Mouse (Mus musculus): ENCODE data around the gene Ptrh2. TPM values are rescaled to one million over a fixed set of nuclear protein-coding genes. Genes with fewer than 3 reads are reported as not detected.

Ptrh2 gene
- polyA plus RNA-seq, 1 experiment from 2014 or later = 19.4 TPM

DNA sequence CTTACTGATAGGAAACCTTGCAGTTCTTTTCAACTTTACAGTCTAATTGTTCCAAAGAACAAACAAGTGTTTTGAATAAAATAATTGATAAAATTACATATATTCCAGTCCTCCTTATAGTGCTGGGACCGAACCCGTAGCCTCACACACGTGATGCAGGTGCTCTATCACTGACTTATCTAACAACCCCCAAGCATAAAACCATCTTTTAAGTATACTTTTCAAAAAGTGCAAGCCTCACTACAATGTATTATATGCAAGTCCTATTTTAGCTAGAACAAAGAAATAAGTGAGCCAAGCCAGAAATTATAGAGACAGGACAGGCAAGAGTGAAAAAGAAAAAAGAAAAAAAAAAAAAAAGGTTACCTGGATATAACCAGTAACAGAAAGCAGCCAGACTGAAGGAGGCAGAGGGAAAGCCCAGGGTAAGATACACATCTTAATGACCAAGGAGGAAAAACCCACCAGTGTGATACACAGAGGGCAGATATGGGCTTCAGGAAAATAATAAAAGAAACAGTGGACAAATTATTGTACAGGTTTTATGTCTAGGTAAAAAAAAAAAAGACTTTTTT lies 36.8 kb upstream of the Ptrh2 start:
- Histone ChIP-seq H3K4me1 (replicated peaks; ENCODE audit: control insufficient read depth, insufficient read depth) (no peaks in the 10 kb centered on the region), H3K27ac (replicated peaks) (peak overlapping the region; percentile 61), H3K9me3 (ENCODE audit: control insufficient read depth, low read length) (no peaks in the 10 kb centered on the region), H3K36me3 (ENCODE audit: control insufficient read depth, insufficient read depth, low read length) (no peaks in the 10 kb centered on the region), H3K27me3 (ENCODE audit: control insufficient read depth, insufficient read depth, low read length) (no peaks in the 10 kb centered on the region), H3K4me3 (ENCODE audit: low read depth, low read length) (no peak overlapping the region), H3K9ac (ENCODE audit: low read length) (no peak overlapping the region), H3K4me2 (replicated peaks; ENCODE audit: low read depth) (no peak overlapping the region)
- 77% methylated on average over 3 of the region's 3 CpGs for WGBS
- TF ChIP-seq EP300 (optimal IDR thresholded peaks at IDR 0.05) (no peak), CTCF (IDR thresholded peaks at IDR 0.05; ENCODE audit: low read depth) (no peak)
- ATAC-seq (ENCODE audit: low FRiP score, low TSS enrichment) = no peak
- no peak for DNase-seq (ENCODE audit: low spot score)

DNA sequence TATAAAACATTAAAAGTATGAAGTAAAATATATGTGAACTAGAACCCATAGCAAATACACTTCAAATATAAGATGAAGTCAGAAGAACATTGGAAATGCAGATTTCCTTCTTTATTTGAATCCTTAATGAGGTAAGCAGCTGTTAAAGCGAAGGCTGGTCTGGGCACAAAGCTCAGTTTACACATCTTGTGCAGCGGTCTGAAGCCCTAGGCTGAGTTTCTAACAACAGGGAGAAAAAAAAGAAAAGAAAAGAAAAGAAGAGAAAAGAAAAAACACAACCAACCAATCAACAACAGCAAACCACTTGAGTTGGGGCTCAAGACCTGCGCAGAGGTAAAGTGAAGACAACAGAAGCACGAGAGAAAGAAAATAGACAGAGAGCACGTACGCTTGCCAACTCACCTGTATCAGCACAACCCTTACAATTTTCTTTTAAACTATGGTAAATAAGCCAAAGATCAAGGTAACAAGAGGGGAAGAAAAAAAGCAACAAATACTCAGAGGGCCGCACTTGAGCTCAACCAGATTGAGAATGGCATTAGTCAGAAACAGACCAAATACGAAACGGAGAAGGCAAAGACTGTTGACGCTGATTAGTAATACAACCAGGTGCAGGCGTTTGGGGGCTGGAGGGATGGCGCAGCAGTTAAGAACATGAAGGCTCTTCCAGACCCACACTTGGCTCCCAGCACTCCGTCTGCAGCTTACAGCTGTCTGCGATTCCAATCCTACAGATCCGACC lies 35.9 kb upstream of the Ptrh2 start:
- DNase-seq (ENCODE audit: low spot score) (no peak), ATAC-seq (ENCODE audit: low FRiP score, low TSS enrichment) (no peak)
- H3K27ac ChIP-seq (replicated peaks) = no peak overlapping the region
- no peak overlapping the region for H3K4me2 ChIP-seq (replicated peaks; ENCODE audit: low read depth)
- TF ChIP-seq CTCF (IDR thresholded peaks at IDR 0.05; ENCODE audit: low read depth) = no peak
- no peak overlapping the region for H3K4me3 ChIP-seq (ENCODE audit: low read depth, low read length)
- 0 out of 2 replicates have a peak, but pooled peaks cover 3% of the 10 kb centered on the region for H3K4me1 ChIP-seq (replicated peaks; ENCODE audit: control insufficient read depth, insufficient read depth)
- no peaks in the 10 kb centered on the region for H3K27me3 ChIP-seq (ENCODE audit: control insufficient read depth, insufficient read depth, low read length)
- H3K36me3 ChIP-seq (ENCODE audit: control insufficient read depth, insufficient read depth, low read length) = no peaks in the 10 kb centered on the region
- H3K9me3 ChIP-seq (ENCODE audit: control insufficient read depth, low read length) = no peaks in the 10 kb centered on the region
- WGBS = 82% methylated on average over 15 of the region's 15 CpGs
- no peak overlapping the region for H3K9ac ChIP-seq (ENCODE audit: low read length)

GRCm38 (mm10) chr11:86649542-86649941 lies 34.2 kb upstream of the Ptrh2 start:
- Histone ChIP-seq H3K9me3 (ENCODE audit: control insufficient read depth, low read length) (no peaks in the 10 kb centered on the region), H3K27me3 (ENCODE audit: control insufficient read depth, insufficient read depth, low read length) (no peaks in the 10 kb centered on the region), H3K36me3 (ENCODE audit: control insufficient read depth, insufficient read depth, low read length) (no peaks in the 10 kb centered on the region), H3K4me2 (replicated peaks; ENCODE audit: low read depth) (no peak overlapping the region), H3K4me1 (replicated peaks; ENCODE audit: control insufficient read depth, insufficient read depth) (0 out of 2 replicates have a peak, but pooled peaks cover 3% of the 10 kb centered on the region), H3K9ac (ENCODE audit: low read length) (no peak overlapping the region), H3K4me3 (ENCODE audit: low read depth, low read length) (no peak overlapping the region), H3K27ac (replicated peaks) (no peak overlapping the region)
- TF ChIP-seq CTCF (IDR thresholded peaks at IDR 0.05; ENCODE audit: low read depth) (no peak), EP300 (optimal IDR thresholded peaks at IDR 0.05) (no peak)
- ATAC-seq (ENCODE audit: low FRiP score, low TSS enrichment) (no peak), DNase-seq (ENCODE audit: low spot score) (no peak)
- WGBS = 61% methylated on average over 1 of the region's 1 CpGs

GRCm38 (mm10) chr11:86650676-86651075 lies 33.1 kb upstream of the Ptrh2 start:
- Histone ChIP-seq H3K4me1 (replicated peaks; ENCODE audit: control insufficient read depth, insufficient read depth) (0 out of 2 replicates have a peak, but pooled peaks cover 3% of the 10 kb centered on the region), H3K4me3 (ENCODE audit: low read depth, low read length) (no peak overlapping the region), H3K27me3 (ENCODE audit: control insufficient read depth, insufficient read depth, low read length) (no peaks in the 10 kb centered on the region), H3K27ac (replicated peaks) (no peak overlapping the region), H3K4me2 (replicated peaks; ENCODE audit: low read depth) (no peak overlapping the region), H3K9ac (ENCODE audit: low read length) (no peak overlapping the region), H3K9me3 (ENCODE audit: control insufficient read depth, low read length) (no peaks in the 10 kb centered on the region), H3K36me3 (ENCODE audit: control insufficient read depth, insufficient read depth, low read length) (no peaks in the 10 kb centered on the region)
- DNase-seq (ENCODE audit: low spot score) (no peak), ATAC-seq (ENCODE audit: low FRiP score, low TSS enrichment) (no peak)
- TF ChIP-seq CTCF (IDR thresholded peaks at IDR 0.05; ENCODE audit: low read depth) (no peak), EP300 (optimal IDR thresholded peaks at IDR 0.05) (no peak)
- 61% methylated on average over 6 of the region's 6 CpGs for WGBS

DNA sequence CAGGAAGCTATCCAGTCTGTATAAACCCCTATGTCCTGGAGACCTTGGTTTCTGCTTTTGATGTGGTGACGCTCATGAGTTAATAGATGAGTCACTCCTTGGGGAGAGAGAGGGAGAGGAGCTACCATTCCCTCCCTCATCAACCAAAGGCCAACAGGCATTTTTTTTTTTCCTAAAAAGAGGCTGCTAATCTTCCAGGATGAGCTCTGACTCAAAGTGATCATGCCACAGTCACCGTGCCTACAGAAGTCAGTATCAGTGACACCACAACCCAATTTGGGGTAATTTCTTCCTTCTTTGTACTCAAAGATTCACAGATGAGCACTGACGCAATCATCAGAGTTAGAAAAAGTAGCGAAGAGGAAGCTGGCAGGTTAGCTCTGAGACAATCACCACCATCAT lies 31.2 kb upstream of the Ptrh2 start:
- no peak overlapping the region for H3K27ac ChIP-seq (replicated peaks)
- no peaks in the 10 kb centered on the region for H3K36me3 ChIP-seq (ENCODE audit: control insufficient read depth, insufficient read depth, low read length)
- no peaks in the 10 kb centered on the region for H3K27me3 ChIP-seq (ENCODE audit: control insufficient read depth, insufficient read depth, low read length)
- no peak for DNase-seq (ENCODE audit: low spot score)
- no peak overlapping the region for H3K4me3 ChIP-seq (ENCODE audit: low read depth, low read length)
- WGBS = 78% methylated on average over 4 of the region's 4 CpGs
- 0 out of 2 replicates have a peak, but pooled peaks cover 3% of the 10 kb centered on the region for H3K4me1 ChIP-seq (replicated peaks; ENCODE audit: control insufficient read depth, insufficient read depth)
- no peak overlapping the region for H3K9ac ChIP-seq (ENCODE audit: low read length)
- H3K9me3 ChIP-seq (ENCODE audit: control insufficient read depth, low read length) = no peaks in the 10 kb centered on the region
- no peak for TF ChIP-seq CTCF (IDR thresholded peaks at IDR 0.05; ENCODE audit: low read depth)
- no peak overlapping the region for H3K4me2 ChIP-seq (replicated peaks; ENCODE audit: low read depth)
- ATAC-seq (ENCODE audit: low FRiP score, low TSS enrichment) = no peak; the same call in 1 of the 2 replicates

DNA sequence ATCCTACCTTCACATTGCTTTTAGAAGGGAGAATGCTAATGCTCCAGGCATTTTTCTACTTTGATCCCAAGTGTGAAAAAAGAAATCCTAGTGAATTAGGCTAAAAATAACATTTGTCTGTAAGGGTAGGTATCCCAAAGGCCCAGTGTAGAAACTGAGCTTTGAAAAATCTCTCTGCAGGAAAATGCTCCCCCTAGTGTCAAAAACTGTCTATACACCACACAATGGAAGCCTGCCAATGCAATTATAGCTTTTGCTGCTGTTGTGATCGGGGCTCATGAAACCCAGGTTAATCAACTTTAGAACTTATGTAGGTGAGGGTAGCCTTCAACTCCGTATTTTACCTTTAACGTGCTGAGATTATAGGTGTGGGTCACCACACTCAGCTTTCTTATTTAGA lies 30.3 kb upstream of the Ptrh2 start:
- 31% methylated on average over 3 of the region's 3 CpGs for WGBS
- peak; percentile 53 for ATAC-seq (ENCODE audit: low FRiP score, low TSS enrichment)
- Histone ChIP-seq H3K4me1 (replicated peaks; ENCODE audit: control insufficient read depth, insufficient read depth) (0 out of 2 replicates have a peak, but pooled peaks cover 3% of the 10 kb centered on the region), H3K4me3 (ENCODE audit: low read depth, low read length) (no peak overlapping the region), H3K27ac (replicated peaks) (no peak overlapping the region; the same call in 1 of the 2 replicates), H3K9ac (ENCODE audit: low read length) (no peak overlapping the region), H3K4me2 (replicated peaks; ENCODE audit: low read depth) (no peak overlapping the region), H3K36me3 (ENCODE audit: control insufficient read depth, insufficient read depth, low read length) (no peaks in the 10 kb centered on the region), H3K27me3 (ENCODE audit: control insufficient read depth, insufficient read depth, low read length) (no peaks in the 10 kb centered on the region), H3K9me3 (ENCODE audit: control insufficient read depth, low read length) (no peaks in the 10 kb centered on the region)
- DNase-seq (ENCODE audit: low spot score) = peak; percentile 48
- no peak for TF ChIP-seq EP300 (optimal IDR thresholded peaks at IDR 0.05)
- peak; percentile 89 for TF ChIP-seq CTCF (IDR thresholded peaks at IDR 0.05; ENCODE audit: low read depth)

All from stomach, postnatal 0 days (tissue).